Comparison of ENCODE assay signal across 13 mouse cellular contexts in the genomic region with DNA sequence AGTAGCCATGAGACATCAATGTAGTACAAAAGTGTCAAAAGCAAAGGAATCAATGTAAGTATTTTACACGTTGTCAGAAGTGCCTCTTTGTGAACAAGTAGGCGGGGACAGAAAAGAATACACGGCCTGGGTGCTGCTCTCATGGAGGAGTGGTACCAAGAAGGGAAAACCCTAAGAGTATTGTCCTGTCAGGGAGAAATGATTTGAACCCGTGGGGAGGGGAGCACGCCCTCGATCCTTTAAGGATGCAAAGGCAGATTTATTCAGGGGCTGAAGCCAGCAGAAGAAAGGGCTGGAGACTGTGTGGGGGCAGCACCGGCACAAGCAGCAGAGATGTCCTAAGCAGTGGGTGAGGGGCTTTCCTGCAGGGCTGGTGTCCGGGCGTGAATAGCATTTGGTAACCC. TPM values are rescaled to one million over a fixed set of nuclear protein-coding genes. Genes with fewer than 3 reads are reported as not detected.
DNase-seq lines count a peak whose midpoint lies in the region; ATAC-seq lines count a peak whose summit lies in the region.
"Had no signal": no experiment of that assay in that cellular context is flagged by ENCODE, and none has a peak within 500 bp of the region (broad histone marks: within the 10 kb centered on the region; RNA-seq: fewer than 3 reads in every experiment).

No protein-coding gene starts in this region.

- ATAC-seq in heart, embryonic 13.5 days (ENCODE audit: extremely low read depth, insufficient number of reproducible peaks, low FRiP score, low TSS enrichment): no peak
- ATAC-seq in forebrain, embryonic 14.5 days: peak; percentile 71
- peak; percentile 60 for ATAC-seq in midbrain, embryonic 13.5 days

- intact Hi-C loops in gastrocnemius, postnatal 14 days (cut with DNase I; ENCODE audit: low total_unique reads): no loop called here

- H3K4me1 ChIP-seq in heart, embryonic 13.5 days: peaks cover 23% of the 10 kb centered on the region
- H3K4me1 ChIP-seq in forebrain, embryonic 14.5 days (ENCODE audit: control insufficient read depth, insufficient read depth, low read length): peaks cover 19% of the 10 kb centered on the region
- H3K4me1 ChIP-seq in midbrain, embryonic 13.5 days (replicated peaks): peaks cover 49% of the 10 kb centered on the region

- peak overlapping the region; percentile 53 for H3K4me2 ChIP-seq in heart, embryonic 13.5 days
- H3K4me2 ChIP-seq in forebrain, embryonic 14.5 days (ENCODE audit: low read length): peak overlapping the region; percentile 33
- peak overlapping the region; percentile 45 for H3K4me2 ChIP-seq in midbrain, embryonic 13.5 days (replicated peaks)

- H3K27ac ChIP-seq in heart, embryonic 13.5 days (replicated peaks): 0 out of 2 replicates have a peak overlapping the region, but pooled peaks have one; percentile 28
- peak overlapping the region; percentile 95 for H3K27ac ChIP-seq in forebrain, embryonic 14.5 days (ENCODE audit: low read depth, low read length)
- peak overlapping the region; percentile 96 for H3K27ac ChIP-seq in midbrain, embryonic 13.5 days
- H3K27ac ChIP-seq: embryonic facial prominence, embryonic 12.5 days had no signal

- H3K27me3 ChIP-seq in heart, embryonic 13.5 days (replicated peaks): no peaks in the 10 kb centered on the region
- no peaks in the 10 kb centered on the region for H3K27me3 ChIP-seq in forebrain, embryonic 14.5 days (replicated peaks; ENCODE audit: control insufficient read depth, insufficient read depth, low read length)
- H3K27me3 ChIP-seq in midbrain, embryonic 13.5 days: no peaks in the 10 kb centered on the region
- H3K27me3 ChIP-seq: embryonic facial prominence, embryonic 12.5 days had no signal

- no peaks in the 10 kb centered on the region for H3K36me3 ChIP-seq in heart, embryonic 13.5 days
- H3K36me3 ChIP-seq in forebrain, embryonic 14.5 days (ENCODE audit: control insufficient read depth, insufficient read depth, low read length): no peaks in the 10 kb centered on the region
- H3K36me3 ChIP-seq in midbrain, embryonic 13.5 days: no peaks in the 10 kb centered on the region
- H3K36me3 ChIP-seq: embryonic facial prominence, embryonic 12.5 days had no signal

- DNase-seq in heart, adult 8-10 months (ENCODE audit: low spot score): no peak
- peak; percentile 61 for DNase-seq in ZHBTc4 (ENCODE audit: low read depth, low spot score)
- DNase-seq in forebrain, embryonic 14.5 days (ENCODE audit: low spot score): peak; percentile 78
- DNase-seq in gastrocnemius, postnatal 14 days: no peak
- no peak for DNase-seq in urinary bladder, adult 2 months (ENCODE audit: low spot score)
- DNase-seq in right cerebral cortex, postnatal 4 days: no peak
- DNase-seq: kidney, postnatal 25 days; lung, adult 2 months; thymus, adult 18-20 months had no signal

- H3K9ac ChIP-seq in heart, embryonic 13.5 days: peak overlapping the region; percentile 37; the same call in 1 of the 2 replicates
- peak overlapping the region; percentile 50; the same call in 1 of the 2 replicates for H3K9ac ChIP-seq in forebrain, embryonic 14.5 days (ENCODE audit: low read length)
- no peak overlapping the region for H3K9ac ChIP-seq in midbrain, embryonic 13.5 days (replicated peaks)
- H3K9ac ChIP-seq: embryonic facial prominence, embryonic 12.5 days had no signal

- peak overlapping the region; percentile 20; the same call in 1 of the 2 replicates for H3K4me3 ChIP-seq in heart, embryonic 13.5 days
- H3K4me3 ChIP-seq in forebrain, embryonic 14.5 days (ENCODE audit: low read depth, low read length): no peak overlapping the region
- H3K4me3 ChIP-seq in midbrain, embryonic 13.5 days (replicated peaks): no peak overlapping the region
- H3K4me3 ChIP-seq: embryonic facial prominence, embryonic 12.5 days; myocyte had no signal

- no peaks in the 10 kb centered on the region for H3K9me3 ChIP-seq in heart, embryonic 13.5 days
- H3K9me3 ChIP-seq in forebrain, embryonic 14.5 days (replicated peaks; ENCODE audit: control insufficient read depth, low read length): no peaks in the 10 kb centered on the region
- H3K9me3 ChIP-seq in midbrain, embryonic 13.5 days: no peaks in the 10 kb centered on the region

- 42% methylated on average over 9 of the region's 9 CpGs for WGBS in heart, embryonic 13.5 days
- WGBS in forebrain, embryonic 14.5 days: 2% methylated on average over 9 of the region's 9 CpGs
- WGBS in midbrain, embryonic 13.5 days: 8% methylated on average over 9 of the region's 9 CpGs

RNA-seq across cellular contexts. Expression of gene Ankrd6, which starts 26.7 kb away (rescaled TPM):
- 4.2 and 5.0 TPM in 2 replicates for polyA plus RNA-seq in heart, embryonic 13.5 days (2015; fragmentation: Nextera tagmentation; extraction: Ambion mirVana)
- 1 to 10 TPM; 4.0 to 6.2 (median 5.1) TPM for total RNA-seq in heart, adult 8-10 months (2022)
- 32.7 and 33.5 TPM in 2 replicates for polyA plus RNA-seq in forebrain, embryonic 14.5 days (2014; fragmentation: Nextera tagmentation; extraction: Ambion mirVana)
- polyA plus RNA-seq in midbrain, embryonic 13.5 days (2015; fragmentation: Nextera tagmentation; extraction: Ambion mirVana): 30.4 and 32.2 TPM in 2 replicates
- 1 to 10 TPM; 2.3 TPM for total RNA-seq in gastrocnemius, postnatal 14 days (2021)
- polyA plus RNA-seq in urinary bladder, adult 2 months (2012; rRNA removed): 0.96 and 1.8 TPM in 2 replicates

RNA-seq across cellular contexts. Expression of gene Rragd, which starts 58.9 kb away (rescaled TPM):
- polyA plus RNA-seq in heart, embryonic 13.5 days (2015; fragmentation: Nextera tagmentation; extraction: Ambion mirVana): 40.9 and 43.3 TPM in 2 replicates
- total RNA-seq in heart, adult 8-10 months (2022): 100 to 1,000 TPM in 3 of 4 experiments, 10 to 100 TPM in 1; 92.6 to 118 (median 111) TPM
- 17.6 and 22.7 TPM in 2 replicates for polyA plus RNA-seq in forebrain, embryonic 14.5 days (2014; fragmentation: Nextera tagmentation; extraction: Ambion mirVana)
- 32.2 and 32.3 TPM in 2 replicates for polyA plus RNA-seq in midbrain, embryonic 13.5 days (2015; fragmentation: Nextera tagmentation; extraction: Ambion mirVana)
- total RNA-seq in gastrocnemius, postnatal 14 days (2021): 10 to 100 TPM; 84.1 to 84.5 TPM
- polyA plus RNA-seq in urinary bladder, adult 2 months (2012; rRNA removed): 1.8 and 2.2 TPM in 2 replicates

Comparison
In these comparisons a context has a peak if more than half of its experiments do, and no peak if none do; other contexts are left out.
1. H3K27ac ChIP-seq: peak in every context shown above with its lines; median percentile 96 in midbrain, embryonic 13.5 days; 95 in forebrain, embryonic 14.5 days; 28 in heart, embryonic 13.5 days.
2. DNase-seq: peak in ZHBTc4 (single experiment) and forebrain, embryonic 14.5 days (single experiment); none in heart, adult 8-10 months (single experiment), gastrocnemius, postnatal 14 days (single experiment), urinary bladder, adult 2 months (single experiment) and right cerebral cortex, postnatal 4 days (single experiment).
3. Peak in every context shown above with its lines, with median percentiles within 50 percentile points of each other: H3K4me2 ChIP-seq.